Mouse (Mus musculus) cerebellum, adult 2 months (tissue): ENCODE measurements around the gene Ccl6. TPM values are rescaled to one million over a fixed set of nuclear protein-coding genes. Genes with fewer than 3 reads are reported as not detected.

Experiments
- DNase-seq, 2 experiments: peaks; one replicate each; pipeline ENCODE4 v3.0.0; 2021
- H3K27ac ChIP-seq: fragments of 200-500 bp; 2 replicates; pipeline ENCODE4 v1.5.1; 2012; ENCODE audit warnings: low read length, control low read depth, inconsistent platforms; ENCODE audit not compliant: insufficient read depth
- H3K27me3 ChIP-seq: fragments of 200-500 bp; 2 replicates; pipeline ENCODE4 v1.6.1; 2012; ENCODE audit warnings: inconsistent platforms, mild to moderate bottlenecking, low read length, moderate library complexity; ENCODE audit not compliant: control insufficient read depth, insufficient read depth
- H3K4me1 ChIP-seq: fragments of 200-500 bp; 2 replicates; pipeline ENCODE4 v1.6.1; 2011; ENCODE audit warnings: low read length; ENCODE audit not compliant: control insufficient read depth, insufficient read depth
- H3K4me3 ChIP-seq: fragments of 200-500 bp; replicated peaks from 2 replicates; pipeline ENCODE3; 2011; ENCODE audit warnings: mild to moderate bottlenecking, low read depth, low read length, control low read depth; ENCODE audit not compliant: insufficient read depth
- CTCF ChIP-seq: fragments of 200-500 bp; IDR thresholded peaks from 2 replicates; pipeline ENCODE4 v1.5.1; 2011; ENCODE audit warnings: low read depth, mild to moderate bottlenecking, control low read depth, low read length, moderate library complexity, borderline replicate concordance; ENCODE audit not compliant: insufficient read depth
- POLR2A ChIP-seq: fragments of 200-500 bp; IDR thresholded peaks from 2 replicates; pipeline ENCODE4 v1.6.1; 2011; ENCODE audit warnings: low read length, control low read depth, borderline replicate concordance; ENCODE audit not compliant: insufficient read depth
- WGBS: fragments of 180-500 bp; shearing (Covaris S2); methylation state at CpG from one replicate; pipeline ENCODE4 v1.1.7; 2018; 5-methylcytosine and 5-hydroxymethylcytosine counted together
- polyA plus RNA-seq: library from polyadenylated mRNA; depleted of rRNA; stranded (reverse); fragments of >200 nt; gene quantifications from 2 replicates; pipeline ENCODE4 v1.2.3, GENCODE M21; 2012; rRNA removed

Ccl6 gene
- polyA plus RNA-seq, 1 experiment: 1.7 TPM

DNA sequence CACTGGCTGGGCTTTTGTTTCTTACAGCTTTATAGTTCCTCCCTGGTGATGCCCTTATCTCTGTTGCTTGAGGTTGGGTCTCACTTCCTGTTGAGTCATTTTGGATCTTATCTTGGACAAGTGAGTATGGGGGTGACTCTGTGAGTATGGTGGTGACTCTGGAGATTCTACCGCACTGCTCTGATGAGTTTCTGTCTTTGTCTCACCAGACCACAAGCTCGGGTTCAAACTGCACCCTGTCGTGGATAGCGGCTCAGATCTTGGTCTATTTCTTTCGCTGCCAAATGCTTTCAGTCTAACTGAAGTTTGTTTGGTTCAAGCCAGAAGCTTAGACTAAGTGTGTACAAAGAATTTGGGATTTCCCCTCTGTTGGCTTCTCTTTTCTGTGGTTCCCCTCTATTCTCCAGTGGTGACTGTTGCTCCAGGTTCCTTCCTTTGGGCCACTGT is 42.7 kb downstream of the Ccl6 start:
- H3K27me3 ChIP-seq: no peaks in the 10 kb centered on the region
- TF ChIP-seq POLR2A: no peak
- 87% methylated on average over 5 of the region's 5 CpGs for WGBS

DNA sequence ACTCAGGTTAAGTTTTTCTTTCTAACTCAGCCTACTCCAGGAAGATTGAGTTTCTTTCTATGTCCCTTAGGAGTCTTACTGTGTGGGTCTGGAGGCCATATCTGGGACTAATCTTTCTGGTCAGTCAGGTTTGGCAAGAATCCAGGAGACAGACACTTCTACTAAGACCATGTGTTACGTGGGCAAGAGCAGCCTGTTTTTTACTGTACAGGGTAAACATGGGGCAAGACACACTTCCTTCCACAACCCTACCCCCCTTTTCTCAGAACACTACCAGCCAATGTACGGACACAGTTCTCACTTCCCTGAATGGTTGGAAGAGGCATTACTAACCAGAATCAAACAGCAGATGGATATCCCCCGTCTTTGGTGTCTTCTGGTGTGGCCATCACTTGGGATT is 48.7 kb downstream of the Ccl6 start:
- no peak for DNase-seq
- H3K4me1 ChIP-seq: no peaks in the 10 kb centered on the region
- no peak for TF ChIP-seq POLR2A
- no peak for TF ChIP-seq CTCF
- H3K27ac ChIP-seq: no peak overlapping the region
- H3K27me3 ChIP-seq: no peaks in the 10 kb centered on the region
- no peak overlapping the region for H3K4me3 ChIP-seq
- 54% methylated on average over 3 of the region's 3 CpGs for whole genome bisulfite sequencing

More for the DNA sequence above, 42.7 kb downstream of the Ccl6 start:
- H3K27ac ChIP-seq: no peak overlapping the region
- H3K4me1 ChIP-seq: no peaks in the 10 kb centered on the region
- DNase-seq: no peak
- H3K4me3 ChIP-seq: no peak overlapping the region

DNA sequence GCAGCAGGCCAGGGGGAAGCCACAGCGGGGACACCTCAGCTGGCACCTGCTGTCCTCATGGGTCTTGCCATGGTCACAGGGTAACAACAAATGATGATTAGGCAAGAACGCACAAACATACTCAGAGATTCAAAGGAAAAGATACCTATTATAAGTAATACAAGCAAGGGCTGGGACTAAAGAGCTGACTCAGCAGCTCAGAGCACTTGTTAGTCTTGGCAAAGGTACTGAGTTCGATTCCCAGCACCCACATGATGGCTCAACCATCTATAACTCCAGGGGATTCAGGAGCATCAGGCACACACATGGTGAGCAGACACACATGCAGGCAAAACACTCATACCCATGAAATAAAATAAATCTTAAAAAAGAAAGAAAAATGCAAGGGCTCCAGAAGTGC is 51.5 kb downstream of the Ccl6 start:
- no peak overlapping the region for H3K27ac ChIP-seq
- no peaks in the 10 kb centered on the region for H3K27me3 ChIP-seq
- 79% methylated on average over 3 of the region's 3 CpGs for WGBS
- DNase-seq: no peak
- TF ChIP-seq CTCF (no peak), POLR2A (no peak)
- H3K4me1 ChIP-seq: no peaks in the 10 kb centered on the region
- no peak overlapping the region for H3K4me3 ChIP-seq

DNA sequence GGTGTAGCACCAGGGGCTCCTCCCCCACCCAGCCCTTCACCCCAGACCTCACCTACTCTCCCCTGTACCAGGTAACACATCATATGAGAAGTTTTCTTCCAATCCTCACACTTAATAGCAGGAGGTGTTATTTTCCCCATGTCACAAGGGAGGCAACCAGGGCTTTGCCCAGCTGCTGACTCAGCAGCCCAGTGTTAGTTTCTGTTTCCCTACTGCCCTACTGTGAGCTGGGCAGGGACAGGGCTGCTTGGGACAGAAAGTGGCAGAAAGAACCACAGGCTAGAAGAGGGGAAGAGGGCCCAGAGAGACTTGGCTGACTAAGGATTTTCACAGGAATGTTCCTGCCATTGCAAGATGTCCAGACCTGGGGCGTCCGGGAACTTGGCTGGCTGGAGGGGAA is 52.0 kb downstream of the Ccl6 start:
- DNase-seq: no peak
- 55% methylated on average over 2 of the region's 2 CpGs for WGBS

DNA sequence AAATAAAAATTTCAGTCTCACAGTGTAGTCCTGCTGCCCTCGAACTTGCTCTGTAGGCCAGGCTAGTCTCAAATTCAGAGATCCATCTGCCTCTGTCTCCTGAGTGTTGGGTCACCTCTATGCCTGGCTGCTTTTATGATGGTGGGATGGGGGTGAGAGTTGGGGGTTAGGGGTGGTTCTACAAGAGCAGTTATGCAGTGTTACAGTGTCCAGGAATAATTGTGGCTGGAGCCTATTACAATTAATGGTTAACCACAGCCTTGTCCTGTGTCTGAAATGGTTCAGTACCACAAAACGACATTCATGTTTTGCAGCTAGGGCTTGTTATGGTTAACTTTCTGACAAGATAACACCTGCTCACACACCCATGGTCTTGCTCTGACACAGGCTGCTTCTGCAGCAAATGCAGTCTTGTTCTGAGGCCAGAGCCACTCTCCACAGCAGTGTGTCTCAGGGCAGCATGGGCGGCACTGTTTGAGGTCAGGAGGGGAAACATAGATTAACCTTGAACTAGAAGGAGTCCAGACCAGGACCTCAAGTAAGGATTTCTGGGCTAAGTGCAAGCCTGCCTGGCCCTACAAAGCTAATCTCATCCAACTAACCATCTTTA is 54.1 kb downstream of the Ccl6 start:
- Histone ChIP-seq H3K4me1 (peaks cover 6% of the 10 kb centered on the region), H3K27me3 (no peaks in the 10 kb centered on the region), H3K27ac (no peak overlapping the region), H3K4me3 (no peak overlapping the region)
- TF ChIP-seq CTCF (no peak), POLR2A (no peak)
- 86% methylated on average over 3 of the region's 3 CpGs for WGBS
- no peak for DNase-seq

More for the DNA sequence above, 52.0 kb downstream of the Ccl6 start:
- H3K4me3 ChIP-seq: no peak overlapping the region
- H3K27ac ChIP-seq: no peak overlapping the region
- TF ChIP-seq POLR2A (no peak), CTCF (no peak)
- no peaks in the 10 kb centered on the region for H3K4me1 ChIP-seq
- H3K27me3 ChIP-seq: no peaks in the 10 kb centered on the region

Other genes with a start within 250 kb of the Ccl6 start
- 121 and 126 TPM in 2 replicates for gene Rasl10b, start 183.9 kb downstream of the Ccl6 start, polyA plus RNA-seq
- 0.16 and 0.22 TPM in 2 replicates for gene Gas2l2, start 163.6 kb downstream of the Ccl6 start, polyA plus RNA-seq
- gene 1700020L24Rik, start 155.4 kb downstream of the Ccl6 start, polyA plus RNA-seq: 1.5 and 3.1 TPM in 2 replicates
- gene Mmp28, start 130.0 kb downstream of the Ccl6 start, polyA plus RNA-seq: 4.3 and 4.8 TPM in 2 replicates
- 60.0 and 60.1 TPM in 2 replicates for gene Taf15, start 120.0 kb downstream of the Ccl6 start, polyA plus RNA-seq
- gene Heatr9, start 70.9 kb downstream of the Ccl6 start, polyA plus RNA-seq: not detected in 2 replicates
- 0.85 and 1.3 TPM in 2 replicates for gene Ccl5, start 62.6 kb downstream of the Ccl6 start, polyA plus RNA-seq
- gene Ccl9, start 14.5 kb downstream of the Ccl6 start, polyA plus RNA-seq: 0.62 and 0.87 TPM in 2 replicates
- gene Rpl9-ps1, start 52.5 kb upstream of the Ccl6 start, polyA plus RNA-seq: not detected in 2 replicates
- 0.25 and 0.41 TPM in 2 replicates for gene Ccl3, start 56.3 kb upstream of the Ccl6 start, polyA plus RNA-seq
- 0.25 and 0.32 TPM in 2 replicates for gene Ccl4, start 69.5 kb upstream of the Ccl6 start, polyA plus RNA-seq
- gene Wfdc17, start 110.9 kb upstream of the Ccl6 start, polyA plus RNA-seq: 0.51 and 1.1 TPM in 2 replicates
- 3.0 and 5.3 TPM in 2 replicates for gene Wfdc18, start 115.9 kb upstream of the Ccl6 start, polyA plus RNA-seq
- gene Wfdc21, start 153.9 kb upstream of the Ccl6 start, polyA plus RNA-seq: 0.36 TPM in 1 of 2 replicates, not detected in the other
- 17.4 and 19.0 TPM in 2 replicates for gene Heatr6, start 160.6 kb upstream of the Ccl6 start, polyA plus RNA-seq